Mouse (Mus musculus) fat pad, adult 2 months (tissue): ENCODE measurements around the gene Tubb2b.

Source experiments
- DNase-seq: peaks from one replicate; pipeline ENCODE4 v3.0.0-alpha.2; 2011; ENCODE audit warnings: low read depth, low spot score; ENCODE audit errors: extremely low read depth

Tubb2b gene

DNA sequence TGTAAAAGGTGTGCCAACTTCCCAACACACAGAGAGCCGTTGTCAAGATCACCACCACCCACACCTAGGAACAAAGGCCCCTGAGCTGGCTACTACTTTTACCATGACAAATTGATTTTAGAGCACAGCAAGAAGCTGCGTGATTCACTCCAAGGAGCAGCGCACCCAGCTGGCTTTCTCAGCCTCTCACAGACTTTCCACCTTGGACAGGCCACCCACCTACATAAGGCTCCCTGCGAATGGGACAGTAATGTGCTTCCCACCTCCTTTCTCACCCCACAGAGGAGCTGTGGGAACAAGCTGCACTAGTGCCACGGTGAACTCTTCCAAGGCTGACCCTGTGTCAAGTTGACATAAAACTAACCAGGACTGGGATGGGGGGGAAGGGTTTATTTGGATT lies 13.1 kb upstream of the Tubb2b start:
- no peak for DNase-seq

DNA sequence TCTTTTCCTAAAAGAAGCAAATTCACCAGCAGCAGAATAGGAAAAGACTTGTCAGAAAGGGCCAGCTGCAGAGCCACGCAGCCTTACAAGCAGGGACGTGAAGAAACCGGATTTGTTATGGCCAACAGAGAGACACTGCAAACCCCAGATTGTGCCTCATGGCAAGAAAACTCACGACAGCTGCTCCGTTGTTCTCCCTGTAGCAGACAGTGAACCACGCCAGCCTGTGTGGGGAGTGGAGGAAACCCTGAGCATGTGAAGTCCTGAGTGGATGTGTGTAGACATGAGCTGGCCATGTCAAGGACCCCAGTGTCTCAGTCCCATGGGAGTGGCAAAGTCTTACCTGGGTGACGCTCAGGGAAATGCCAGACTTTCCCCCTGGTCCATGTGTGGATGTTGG lies 6.3 kb upstream of the Tubb2b start:
- DNase-seq = no peak

DNA sequence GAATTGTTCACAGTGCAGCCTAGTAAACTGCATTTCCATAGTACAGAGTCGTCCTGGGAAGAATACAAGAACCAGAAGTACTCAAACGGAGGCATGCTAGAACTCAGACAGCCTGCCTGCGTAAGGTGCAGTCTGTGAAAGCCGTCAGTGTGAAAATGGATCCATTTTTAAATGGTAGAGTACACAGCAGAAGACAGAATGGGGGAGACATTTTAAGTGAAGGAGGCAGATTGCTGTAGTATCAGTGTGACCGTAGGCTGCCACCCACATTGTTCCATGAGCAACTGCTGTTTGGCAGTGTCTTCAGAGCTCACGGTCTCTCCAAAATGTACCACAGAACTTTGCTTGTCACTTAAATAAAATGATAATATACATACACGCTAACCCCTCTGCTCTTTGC lies 4.0 kb upstream of the Tubb2b start:
- no peak for DNase-seq

DNA sequence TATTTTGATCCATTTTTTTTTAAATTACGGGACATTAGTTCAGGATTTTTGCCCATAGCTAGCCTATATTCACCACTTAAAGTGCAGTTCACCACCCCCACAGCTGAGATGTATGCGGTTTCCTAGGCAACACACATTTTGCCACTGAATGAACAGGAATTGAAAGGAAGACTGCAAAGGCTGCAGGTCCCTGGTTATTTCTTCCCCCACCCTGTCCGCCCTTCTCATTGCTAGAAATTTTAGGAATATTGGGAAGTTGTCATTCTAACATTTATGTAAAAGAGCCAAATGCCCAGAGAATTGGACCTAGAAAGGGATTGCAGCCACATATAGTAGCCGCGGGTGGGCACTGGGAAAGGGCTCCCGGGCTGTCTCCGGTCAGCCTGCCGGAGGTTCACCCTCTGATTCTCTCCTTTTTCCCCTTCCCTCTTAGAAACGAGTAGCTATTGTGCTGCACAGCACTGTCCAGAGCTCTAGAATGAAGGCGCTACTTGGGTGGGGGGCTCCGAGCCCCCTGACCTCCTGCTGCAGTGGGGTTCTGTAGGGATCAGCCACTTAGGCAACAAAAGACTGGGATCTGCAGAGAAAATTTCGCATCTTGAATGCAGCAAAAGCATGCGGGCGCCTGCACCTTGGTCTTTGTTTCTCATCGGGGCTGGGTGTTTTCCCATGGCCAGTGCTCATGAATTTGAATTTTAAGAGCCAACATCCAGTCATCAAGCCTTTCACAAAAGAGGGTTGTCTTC lies 3.2 kb upstream of the Tubb2b start:
- no peak for DNase-seq

DNA sequence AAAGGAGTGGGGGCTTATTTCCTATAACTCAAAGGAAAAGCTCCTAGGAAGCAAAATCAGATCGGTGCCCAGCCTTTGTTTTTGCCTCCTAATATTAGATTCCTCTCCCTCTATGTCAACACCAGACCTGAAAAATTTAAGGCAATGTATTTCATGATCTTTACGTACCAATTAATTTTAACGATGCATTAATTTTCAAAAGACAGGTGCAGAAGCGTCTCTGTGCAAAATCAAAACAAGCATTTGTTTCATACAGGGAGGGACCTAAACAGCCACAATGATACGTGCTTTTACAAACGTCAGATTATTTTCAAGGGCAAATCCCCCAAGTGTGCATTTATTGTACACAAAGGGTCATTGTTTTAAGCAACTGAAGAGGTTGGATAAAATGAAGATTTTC lies 2.6 kb upstream of the Tubb2b start:
- DNase-seq = no peak

DNA sequence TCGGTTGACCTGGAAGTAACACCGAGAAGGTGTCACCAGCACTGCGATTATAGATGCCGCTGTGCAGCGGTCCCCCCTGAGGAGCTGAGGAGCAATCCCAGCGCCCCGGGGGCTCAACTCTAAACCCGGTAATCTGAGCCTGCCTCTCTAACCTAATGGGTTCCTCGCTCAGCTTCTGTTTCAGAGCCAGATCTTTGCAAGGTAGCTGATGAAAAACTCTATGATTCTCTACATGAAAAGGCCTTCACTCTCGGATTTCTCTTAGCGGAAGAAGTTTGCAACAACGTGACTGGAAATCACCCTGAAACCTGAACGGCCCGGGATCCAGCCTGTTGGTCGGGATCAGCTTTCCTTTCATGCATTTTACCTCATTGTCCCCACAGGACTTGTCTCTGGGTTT lies 2.0 kb upstream of the Tubb2b start:
- no peak for DNase-seq

DNA sequence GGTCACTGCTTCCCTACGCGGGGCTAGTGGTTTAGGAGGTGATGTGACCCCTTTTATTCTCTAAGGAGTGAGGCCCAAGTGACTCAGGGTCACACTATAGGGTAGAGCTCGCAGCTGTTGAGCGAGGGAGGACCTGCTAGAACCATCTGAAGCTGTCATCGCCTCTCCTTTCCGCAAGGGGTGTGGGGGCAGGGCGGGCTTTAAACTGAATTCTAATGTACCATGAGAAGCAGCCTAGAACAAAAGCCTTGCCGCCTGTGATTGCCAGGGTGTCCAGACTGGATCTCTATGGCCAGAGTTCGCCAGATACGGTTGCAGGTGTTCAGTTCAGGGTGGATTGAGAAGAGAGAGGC lies 1.4 kb upstream of the Tubb2b start:
- DNase-seq = no peak

DNA sequence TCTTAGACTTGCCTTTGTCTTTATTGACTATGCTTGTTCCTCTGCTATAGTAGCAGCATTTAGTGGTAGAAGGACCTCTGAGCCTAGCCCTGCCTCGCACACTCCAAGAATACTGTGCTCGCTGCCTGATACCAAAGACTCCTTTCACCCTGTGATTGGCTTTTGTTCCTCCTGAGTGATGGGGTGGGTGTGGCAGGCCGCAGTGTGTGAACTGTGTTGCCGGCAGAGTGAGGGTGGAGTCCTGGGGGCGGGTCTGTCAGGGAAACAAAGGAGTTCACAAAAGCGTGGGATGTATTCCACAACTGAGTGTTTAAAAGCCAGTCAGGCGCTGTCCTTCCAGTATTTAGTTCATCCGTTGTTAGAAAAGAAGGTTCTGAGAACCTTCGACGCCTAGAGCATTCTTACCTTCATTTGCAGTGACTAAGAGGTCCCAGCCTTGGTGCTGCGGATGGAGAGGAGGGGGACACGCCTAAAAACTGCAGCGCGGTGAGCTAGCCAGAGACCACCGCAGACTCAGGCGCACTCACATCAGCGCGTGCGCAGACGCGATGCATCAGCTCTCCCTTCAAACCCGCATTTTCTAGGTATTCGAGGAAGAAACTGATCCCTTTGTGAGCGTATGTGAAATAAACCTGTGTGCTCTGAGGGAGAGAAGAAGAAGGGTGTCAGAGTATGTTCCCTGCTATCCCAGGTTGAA lies 893 bp upstream of the Tubb2b start:
- DNase-seq = no peak

DNA sequence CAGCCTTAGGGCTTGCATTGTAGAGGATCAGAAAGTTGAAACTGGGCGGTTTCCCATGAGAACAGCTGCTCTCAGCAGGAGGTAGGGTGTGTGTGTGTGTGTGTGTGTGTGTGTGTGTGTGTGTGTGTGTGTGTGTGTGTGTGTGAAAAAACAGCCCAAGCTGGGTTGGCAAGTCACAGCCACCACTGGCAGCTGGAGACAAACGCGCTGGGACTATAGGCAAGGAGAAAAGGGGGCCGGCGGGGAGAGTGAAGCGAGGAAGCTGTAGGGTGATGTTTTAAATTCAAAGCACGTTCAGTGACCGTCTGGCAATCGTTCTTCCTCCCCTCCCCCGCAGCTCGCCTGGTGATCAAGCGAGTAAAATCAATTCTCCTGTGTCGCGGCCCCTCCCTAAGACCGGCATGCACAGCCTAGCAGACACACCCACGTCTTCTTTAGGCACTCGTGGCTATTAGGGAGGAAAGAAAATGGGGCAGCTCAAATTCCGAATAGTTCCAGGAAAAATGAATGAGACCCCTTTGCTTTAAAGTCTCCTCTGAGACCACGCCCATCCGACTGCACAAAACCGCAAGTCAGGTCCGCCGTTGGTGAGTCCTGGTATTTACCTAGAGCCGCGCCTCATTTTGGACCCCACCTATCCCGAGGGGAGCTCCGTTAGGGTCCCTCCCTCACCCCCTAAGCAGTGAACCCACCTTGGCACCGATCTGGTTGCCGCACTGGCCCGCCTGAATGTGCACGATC lies 611 bp downstream of the Tubb2b start:
- DNase-seq = no peak

DNA sequence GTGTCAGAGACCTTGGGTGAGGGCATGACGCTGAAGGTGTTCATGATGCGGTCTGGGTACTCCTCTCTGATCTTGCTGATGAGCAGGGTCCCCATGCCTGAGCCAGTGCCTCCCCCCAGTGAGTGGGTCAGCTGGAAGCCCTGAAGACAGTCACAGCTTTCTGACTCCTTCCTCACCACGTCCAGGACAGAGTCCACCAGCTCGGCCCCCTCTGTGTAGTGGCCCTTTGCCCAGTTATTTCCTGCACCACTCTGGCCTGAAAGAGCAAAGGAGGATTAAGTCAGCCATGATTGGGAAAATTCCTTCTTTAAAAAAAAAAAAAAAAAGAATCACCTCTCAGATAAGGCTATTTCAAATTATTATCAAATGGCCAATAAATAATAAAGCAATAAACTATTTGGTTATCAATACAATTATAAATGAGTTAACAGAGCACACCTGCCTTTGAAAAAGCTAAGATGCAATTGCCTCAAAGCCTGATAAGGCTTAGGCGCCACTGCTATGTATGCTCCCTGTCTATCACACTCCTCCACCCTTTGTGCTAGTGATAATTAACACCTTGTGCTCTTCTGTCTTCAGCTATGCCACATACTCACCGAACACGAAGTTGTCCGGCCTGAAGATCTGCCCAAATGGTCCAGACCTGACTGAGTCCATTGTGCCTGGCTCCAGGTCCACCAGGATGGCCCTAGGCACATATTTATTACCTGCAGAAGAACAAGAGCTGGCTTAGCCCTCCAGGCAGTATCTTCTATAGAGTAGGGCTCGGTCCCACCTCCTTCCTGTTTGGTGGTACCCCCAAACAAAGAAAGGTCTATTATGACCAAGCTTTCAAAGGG lies 1.8 kb downstream of the Tubb2b start:
- no peak for DNase-seq

DNA sequence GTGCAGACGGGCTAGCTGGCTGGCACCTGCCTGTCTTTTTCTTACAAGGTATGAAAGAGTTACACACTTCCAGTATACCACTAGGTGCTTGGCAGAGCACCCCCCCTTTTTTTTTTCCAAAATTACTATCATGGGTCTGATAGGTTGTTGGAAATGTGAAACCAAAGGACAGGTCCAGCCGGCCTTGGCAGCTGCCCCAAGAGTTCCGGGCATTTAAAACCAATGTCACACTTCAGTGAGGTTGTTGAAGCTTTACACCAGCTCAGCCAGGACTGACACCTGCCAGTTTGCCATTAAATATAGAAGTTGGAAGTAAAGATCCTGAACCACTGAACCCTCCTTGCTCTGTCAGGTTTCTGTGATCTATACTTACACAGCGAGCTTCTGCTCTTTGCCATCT lies 4.6 kb downstream of the Tubb2b start:
- no peak for DNase-seq

DNA sequence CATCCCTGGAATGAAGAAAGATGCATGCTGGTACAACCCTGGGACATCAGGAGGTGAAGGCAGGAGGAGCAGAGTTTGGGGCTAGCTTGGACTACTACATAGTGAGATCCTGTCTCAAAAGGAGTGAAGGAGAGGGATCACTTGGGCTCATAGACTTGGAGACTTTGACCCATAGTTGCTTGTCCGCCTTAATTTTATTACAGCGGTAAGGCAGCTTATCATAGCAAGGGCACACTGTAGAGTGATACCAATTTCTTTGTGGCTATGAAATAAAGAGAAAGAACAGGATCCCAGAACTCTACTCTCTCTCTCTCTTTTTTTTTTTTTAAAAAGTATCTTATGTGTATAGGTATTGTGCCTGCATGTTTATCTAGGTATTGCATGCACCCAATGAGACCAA lies 9.7 kb downstream of the Tubb2b start:
- DNase-seq = no peak

DNA sequence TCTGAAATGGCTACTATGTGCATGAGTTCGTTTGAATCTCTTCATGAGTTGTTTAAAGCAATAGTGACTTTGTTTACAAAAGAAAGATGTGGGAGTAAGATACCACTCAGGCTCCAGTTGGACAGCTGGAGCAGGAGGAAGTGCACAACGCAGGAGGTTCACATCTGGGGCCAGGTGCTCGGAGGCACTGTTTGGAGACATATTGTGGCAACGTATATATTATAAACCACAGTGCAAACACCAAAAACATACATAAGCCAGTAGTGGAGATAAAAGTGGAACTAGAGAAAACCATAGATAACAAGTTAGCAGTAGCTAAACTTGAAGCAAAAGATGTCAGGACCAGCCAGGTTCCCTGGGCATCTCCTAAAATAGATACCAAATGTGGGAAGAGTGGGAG lies 10.9 kb downstream of the Tubb2b start:
- no peak for DNase-seq

DNA sequence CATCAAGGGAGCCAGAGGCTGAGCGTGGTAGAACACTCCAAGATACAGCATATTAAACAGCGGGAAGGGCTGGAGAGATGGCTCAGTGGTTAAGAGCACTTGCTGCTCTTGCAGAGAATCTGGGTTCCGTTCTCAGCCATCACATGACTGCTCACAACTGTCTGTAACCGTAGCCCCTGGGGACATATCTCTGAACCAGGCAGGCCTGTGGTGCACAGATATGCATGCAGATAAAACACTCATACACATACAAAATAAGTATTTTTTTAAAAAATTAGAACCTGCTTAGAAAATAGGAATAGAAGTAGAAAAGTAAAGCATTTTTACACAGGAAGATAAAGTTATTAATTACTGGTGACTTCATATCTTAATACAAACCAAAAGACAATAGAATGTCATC lies 11.4 kb downstream of the Tubb2b start:
- DNase-seq = no peak

DNA sequence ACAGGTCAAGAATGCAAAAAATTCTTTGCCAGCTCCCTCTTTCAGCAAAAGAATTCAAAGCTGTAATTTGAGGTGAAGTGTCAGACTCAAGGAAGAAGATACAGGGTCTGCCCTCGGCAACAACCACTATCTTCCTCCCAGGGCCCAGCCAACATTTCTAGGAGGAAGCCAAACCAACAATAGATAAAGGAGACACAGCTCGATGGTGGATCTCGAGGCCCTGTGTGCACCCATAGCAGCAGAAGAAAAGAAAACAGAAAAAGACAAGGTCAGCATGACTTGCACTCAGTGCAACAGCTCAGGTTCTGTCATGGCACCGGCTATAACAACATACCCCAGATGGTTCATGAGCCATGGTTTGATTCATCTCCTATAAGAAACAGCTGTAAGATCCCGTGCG lies 13.8 kb downstream of the Tubb2b start:
- DNase-seq = no peak

DNA sequence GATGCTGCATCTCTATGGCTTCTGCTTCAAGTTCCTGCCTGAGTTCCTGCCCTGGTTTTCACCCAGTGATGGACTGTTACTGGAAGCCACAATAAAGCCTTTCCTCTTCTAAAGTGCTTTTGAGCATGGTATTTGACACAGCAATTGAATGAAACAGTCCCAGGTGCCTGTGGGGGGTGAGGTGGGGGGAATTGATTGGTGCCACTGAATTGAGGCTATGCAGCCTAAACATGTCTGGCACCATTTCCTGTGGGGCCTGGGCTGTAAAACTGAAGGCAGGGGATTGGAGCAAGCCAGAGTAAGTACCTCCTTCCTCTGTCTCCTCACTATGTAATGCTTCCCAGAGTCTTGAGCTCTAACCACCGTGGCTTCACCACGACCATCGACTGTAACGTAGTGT lies 15.6 kb downstream of the Tubb2b start:
- DNase-seq = no peak

DNA sequence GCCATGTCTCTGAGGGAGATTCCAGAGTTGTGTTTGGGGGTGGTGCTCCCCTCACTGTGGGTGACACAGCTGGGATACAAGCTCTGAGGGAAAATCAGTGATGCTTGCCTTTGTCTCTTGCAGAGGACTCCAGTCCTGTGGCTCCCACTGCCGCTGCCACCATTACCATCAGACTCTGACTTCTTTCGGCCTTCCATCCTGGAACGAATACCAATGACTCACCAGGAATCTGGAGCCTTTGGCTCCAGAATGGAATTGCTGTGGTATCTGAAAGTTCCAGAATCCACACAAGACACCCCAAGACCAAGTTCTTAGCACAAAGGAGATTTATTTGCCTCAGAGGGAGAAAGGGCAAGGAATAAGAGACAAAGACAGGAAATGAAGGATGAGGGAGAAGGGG lies 17.2 kb downstream of the Tubb2b start:
- DNase-seq = no peak

DNA sequence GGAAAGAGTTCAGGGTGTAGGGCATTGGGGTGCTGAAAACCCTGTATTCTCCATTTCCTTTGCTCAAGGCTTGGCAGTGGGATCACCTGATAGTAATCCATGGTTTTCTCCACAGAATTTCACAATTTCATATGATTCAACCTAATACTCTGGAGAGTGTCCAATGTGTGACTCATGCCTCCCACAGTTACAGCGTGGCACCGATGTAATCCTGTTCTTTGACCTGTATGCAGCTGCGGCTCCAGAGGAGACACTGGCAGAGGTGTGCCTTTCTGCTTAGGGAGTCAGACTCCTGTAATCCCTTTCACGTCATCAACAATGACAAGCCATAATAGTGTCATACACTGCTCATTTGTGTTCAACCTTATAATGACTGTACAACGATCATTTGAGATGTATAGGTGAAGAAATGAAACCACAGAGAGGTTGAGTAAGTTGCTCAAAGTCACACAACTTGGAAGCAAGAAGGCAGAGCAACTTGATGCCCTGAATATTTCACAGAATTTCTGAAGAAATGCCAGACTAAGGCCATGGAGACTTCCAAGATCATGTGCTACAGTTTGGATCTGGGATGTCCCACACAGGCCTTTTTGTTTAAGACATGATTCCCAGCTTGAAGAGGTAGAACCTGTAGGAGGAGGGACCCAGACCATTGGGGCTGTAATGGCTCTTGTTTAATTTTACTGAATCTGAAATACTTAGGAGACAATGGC lies 17.7 kb downstream of the Tubb2b start:
- peak; percentile 89 for DNase-seq

DNA sequence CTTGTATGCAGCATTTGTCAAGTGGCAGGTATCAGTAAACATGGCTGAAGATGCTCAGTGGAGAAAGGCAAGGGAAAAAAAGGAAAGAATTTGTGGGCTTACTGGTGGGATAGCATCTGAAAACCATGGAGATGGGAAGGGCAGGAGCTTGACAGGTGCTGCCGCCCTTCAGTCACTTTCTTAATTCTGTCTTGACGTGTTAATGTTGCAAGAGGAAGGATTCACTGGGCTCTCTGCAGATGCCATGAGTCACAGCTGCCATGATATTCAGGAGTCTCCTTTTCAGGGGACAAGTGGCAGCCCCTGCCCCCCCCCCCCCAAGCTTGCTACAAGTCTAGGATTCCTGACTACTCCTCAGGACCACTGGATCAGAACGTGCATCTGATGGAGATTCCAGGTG lies 18.4 kb downstream of the Tubb2b start:
- DNase-seq = no peak

DNA sequence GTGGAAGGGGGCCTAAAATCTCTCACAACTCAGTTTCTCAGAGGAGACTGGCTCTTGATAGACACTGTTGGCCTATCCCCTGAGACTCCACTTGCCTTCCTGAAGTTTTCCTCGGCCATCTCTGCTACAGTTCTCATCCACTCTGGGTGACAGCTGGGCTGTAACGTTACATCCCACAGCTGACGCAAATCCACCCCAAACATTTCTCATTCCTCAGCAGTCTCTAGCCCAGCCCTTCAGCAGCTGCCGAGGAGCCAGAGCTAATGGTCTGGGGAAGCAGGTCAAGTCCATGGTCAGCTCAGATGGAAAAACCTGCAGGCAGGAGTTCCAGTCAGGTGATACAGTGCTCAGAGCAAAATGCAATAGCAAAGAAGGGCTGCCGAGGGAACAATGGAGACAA lies 19.2 kb downstream of the Tubb2b start:
- no peak for DNase-seq

DNA sequence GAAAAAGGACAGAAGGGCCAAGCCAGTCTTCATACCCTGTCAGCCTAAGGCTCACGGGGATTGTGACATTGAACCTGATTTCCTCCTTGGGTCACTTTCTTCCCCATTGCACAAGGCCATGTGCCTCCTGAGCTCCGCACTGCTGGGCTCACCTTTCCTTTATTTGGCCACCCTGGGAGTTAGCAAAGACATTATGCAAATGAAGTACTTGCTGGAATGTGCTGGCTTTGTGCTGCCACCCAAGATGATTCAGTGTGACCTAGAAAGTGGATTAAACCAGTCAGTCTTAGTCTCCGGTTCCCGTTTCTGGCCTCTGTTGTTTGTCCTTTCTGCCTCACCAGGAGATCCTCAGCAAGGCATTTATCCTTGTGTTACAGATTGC lies 20.6 kb downstream of the Tubb2b start:
- DNase-seq = peak; percentile 85
